Mouse (Mus musculus) cerebellum, adult 18-20 months (tissue): ENCODE measurements around the gene Gm13124.
"Not testable (repeated sequence)": the region's sequence is repeated elsewhere in the genome, so short reads cannot be mapped to it uniquely, and the experiment has no call there.

Experiments used
- DNase-seq, 2 experiments: peaks; one replicate each; pipeline ENCODE4 v3.0.0; 2021

Gm13124 gene

DNA sequence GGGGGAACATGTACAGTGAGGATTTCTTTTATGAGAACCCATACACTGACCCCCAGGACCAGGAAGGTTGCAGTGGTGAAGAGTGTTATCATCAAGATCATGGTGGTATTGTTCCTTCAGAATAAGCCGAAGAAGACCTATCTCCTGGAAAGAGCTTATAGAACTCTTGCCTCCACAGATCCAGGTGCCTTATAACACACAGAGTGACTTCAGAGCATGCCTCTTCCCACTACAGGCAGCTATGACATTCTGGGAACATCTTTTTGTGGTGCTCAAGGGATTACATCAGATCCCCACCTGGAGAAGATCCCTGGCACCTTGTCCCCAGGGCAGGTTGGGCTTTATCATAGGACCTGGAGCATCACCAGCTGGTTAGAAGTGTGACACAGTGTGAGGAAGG lies at the start of gene Gm13124:
Gene Gm13124, minus strand, starts transcription at position 101 of the 400 bp plus-strand sequence.
- no peak for DNase-seq

- no peak for DNase-seq
These were observed 49.7 kb upstream of the Gm13124 start for GRCm38 (mm10) chr4:144614586-144614985.

DNA sequence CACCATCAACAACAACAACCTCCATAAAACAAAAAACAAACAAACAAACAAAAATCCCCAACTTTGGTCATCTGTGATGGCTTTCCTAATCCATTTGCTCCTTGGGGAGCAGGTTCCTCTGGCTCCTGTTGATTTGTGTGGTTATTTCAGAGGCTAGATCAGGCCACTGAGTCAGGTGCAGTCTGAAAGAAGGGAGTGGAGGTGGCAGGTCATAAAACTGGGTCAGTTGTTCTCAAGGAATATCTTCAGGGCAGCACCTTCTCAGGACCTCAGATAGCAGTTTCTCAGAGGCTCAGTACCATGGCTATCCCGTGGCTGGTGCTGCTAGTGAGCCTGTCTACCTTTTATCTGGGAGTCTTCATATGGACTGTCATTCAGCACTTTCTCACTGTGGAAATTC lies 48.5 kb upstream of the Gm13124 start, which contains the start of gene Aadacl4:
Gene Aadacl4, plus strand, starts transcription at position 301 of the 400 bp plus-strand sequence.
- DNase-seq: no peak

DNA sequence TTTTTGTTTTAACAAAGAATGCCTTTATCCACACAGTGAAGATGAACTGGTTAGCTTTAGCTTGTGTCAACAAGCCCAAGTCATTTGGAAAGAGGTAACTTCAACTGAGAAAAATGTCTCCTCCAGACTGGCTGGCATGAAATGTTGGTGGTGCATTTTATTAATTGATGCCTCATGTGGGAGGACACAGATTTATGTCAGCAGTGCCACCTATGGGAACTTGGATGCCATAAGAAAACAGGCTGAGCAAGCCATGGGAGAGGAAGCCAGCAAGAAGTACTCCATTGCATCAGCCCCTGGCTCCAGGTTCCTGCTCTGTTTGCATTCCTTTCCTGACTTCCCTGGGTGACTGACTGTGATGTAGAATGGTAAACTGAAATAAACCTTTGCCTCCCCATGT lies 27.9 kb upstream of the Gm13124 start:
- no peak for DNase-seq

DNA sequence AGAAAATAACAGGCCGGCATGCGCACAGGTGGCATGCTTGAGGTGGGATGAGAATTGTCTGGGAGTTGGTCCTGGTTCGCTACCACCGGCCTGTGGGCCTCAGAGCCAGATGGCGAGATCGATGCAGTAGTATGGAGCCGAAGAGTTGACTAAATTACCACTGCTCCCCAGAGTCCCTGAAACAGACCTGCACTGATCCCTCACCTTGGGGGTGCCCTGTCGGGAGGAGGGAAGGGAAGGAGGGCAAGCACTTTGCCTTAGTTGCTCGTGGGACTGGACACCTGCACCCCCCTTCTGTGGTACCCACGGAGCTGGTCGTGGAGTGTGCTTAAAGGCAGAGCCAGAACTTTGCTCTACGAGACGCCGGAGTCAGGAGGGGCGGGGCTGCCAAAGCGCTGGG lies 21.3 kb upstream of the Gm13124 start:
- DNase-seq: not testable (repeated sequence)

DNA sequence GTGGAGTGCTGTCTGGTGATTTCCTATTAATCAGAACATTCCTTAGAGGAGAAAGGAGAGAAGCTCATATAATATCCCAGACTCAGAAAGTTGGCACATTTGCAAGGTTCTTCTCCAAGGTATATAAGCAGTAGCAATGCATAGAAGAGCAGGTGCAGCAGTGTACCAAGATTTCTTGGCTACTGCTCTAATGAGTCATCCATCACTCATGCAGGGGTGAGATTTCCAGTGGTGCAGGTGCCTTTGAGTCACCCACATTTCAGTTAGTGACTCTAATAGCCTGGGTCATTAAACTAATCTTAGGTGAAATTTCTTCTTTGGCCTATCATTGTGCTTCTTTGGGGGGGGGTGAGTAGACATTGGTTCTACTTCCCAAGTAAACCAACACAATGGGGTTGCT lies 2.8 kb upstream of the Gm13124 start:
- DNase-seq: no peak

- no peak for DNase-seq
These were observed 3.7 kb downstream of the Gm13124 start for GRCm38 (mm10) chr4:144561205-144561604.

DNA sequence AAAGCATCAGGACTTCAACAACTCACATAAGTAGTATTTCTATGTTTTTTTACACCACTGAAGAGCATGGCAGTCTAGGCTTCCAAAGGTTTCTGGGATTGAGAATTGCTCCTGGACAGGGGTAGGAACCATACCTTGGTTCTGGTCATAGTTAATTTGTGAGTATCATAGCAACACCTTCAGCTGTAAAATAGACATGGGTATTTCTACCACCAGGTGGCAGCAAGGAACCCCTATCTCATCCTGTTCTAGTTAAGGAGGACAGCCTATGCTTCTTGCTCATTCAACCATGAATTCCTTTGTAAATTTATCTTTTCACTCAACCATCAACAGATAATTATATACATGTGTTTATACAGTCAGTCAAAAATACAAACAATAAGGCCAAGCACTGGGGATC lies 5.1 kb downstream of the Gm13124 start:
- DNase-seq: no peak

DNA sequence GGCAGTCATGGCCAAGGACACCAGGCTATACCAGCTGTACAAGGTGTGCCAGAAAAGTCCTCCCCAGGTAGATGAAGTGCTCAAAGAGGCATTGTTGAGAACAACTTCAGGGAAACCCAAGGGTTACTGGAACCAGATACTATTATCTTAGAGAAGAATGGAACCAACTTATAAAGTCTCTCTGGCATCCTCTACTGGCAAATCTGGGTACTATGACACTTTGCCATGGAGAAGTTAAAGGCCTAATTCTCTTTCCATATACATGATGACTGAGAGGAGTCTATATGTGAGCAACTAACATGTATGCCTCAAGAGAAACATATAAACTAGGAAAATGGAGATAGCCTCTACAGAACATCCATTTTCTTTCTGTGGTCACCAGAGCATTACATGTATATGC lies 13.8 kb downstream of the Gm13124 start:
- DNase-seq: no peak

- not testable (repeated sequence) for DNase-seq
These were observed 19.6 kb downstream of the Gm13124 start for GRCm38 (mm10) chr4:144545339-144545738.

GRCm38 (mm10) chr4:144544689-144545088 lies 20.2 kb downstream of the Gm13124 start:
- no peak for DNase-seq

- DNase-seq: no peak
These were observed 45.4 kb downstream of the Gm13124 start, which contains the start of gene 9430007A20Rik for GRCm38 (mm10) chr4:144519522-144519921. Gene 9430007A20Rik, plus strand, starts transcription at chr4:144519822.

DNA sequence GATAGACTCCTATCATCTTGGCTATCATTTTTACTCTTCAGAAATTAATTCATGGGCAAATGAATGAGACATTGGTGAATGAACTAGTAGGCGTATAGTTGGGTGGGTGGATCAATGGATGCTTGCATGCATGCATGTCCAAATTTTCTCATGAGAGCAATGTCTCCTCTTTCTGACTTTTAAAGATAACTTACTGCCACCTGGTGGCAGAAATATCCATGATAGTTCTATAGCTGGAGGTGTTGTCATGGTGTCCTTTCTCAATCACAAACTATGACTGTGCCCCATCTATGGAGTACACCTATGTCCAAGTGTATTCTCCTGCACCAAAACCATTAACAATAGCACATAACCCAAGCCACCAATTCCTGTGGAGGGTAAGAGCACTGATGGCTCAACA lies 58.4 kb downstream of the Gm13124 start:
- DNase-seq: no peak
